Mouse (Mus musculus) forebrain, embryonic 16.5 days (tissue): ENCODE results near the gene Letmd1. TPM values are rescaled to one million over a fixed set of nuclear protein-coding genes. Genes with fewer than 3 reads are reported as not detected.

ENCODE experiments used
- ATAC-seq: fragments of 200-750 bp; cut with Nextera tagmentation; 2 replicates; pipeline ENCODE4 v1.8.0; 2017; ENCODE audit warnings: mild to moderate bottlenecking, moderate library complexity
- H3K27ac ChIP-seq: fragments of 300-500 bp; sonication (generic); 2 replicates; pipeline ENCODE4 v1.5.1; 2014; ENCODE audit warnings: low read length, control low read depth
- H3K27me3 ChIP-seq: fragments of 300-500 bp; sonication (generic); replicated peaks from 2 replicates; pipeline ENCODE4 v1.6.1; 2014; ENCODE audit warnings: low read length; ENCODE audit not compliant: control insufficient read depth, insufficient read depth
- H3K36me3 ChIP-seq: fragments of 300-500 bp; sonication (generic); 2 replicates; pipeline ENCODE4 v1.6.1; 2014; ENCODE audit not compliant: control insufficient read depth, insufficient read depth
- H3K4me1 ChIP-seq: fragments of 300-500 bp; sonication (generic); replicated peaks from 2 replicates; pipeline ENCODE4 v1.6.1; 2014; ENCODE audit warnings: low read length; ENCODE audit not compliant: control insufficient read depth, insufficient read depth
- H3K4me2 ChIP-seq: fragments of 300-500 bp; sonication (generic); 2 replicates; pipeline ENCODE4 v1.6.1; 2014; ENCODE audit warnings: mild to moderate bottlenecking, low read length, control low read depth
- H3K4me3 ChIP-seq: fragments of 300-500 bp; sonication (generic); replicated peaks from 2 replicates; pipeline ENCODE4 v1.5.1; 2014; ENCODE audit warnings: mild to moderate bottlenecking, low read length, control low read depth
- H3K9ac ChIP-seq: fragments of 300-500 bp; sonication (generic); replicated peaks from 2 replicates; pipeline ENCODE4 v1.6.1; 2014; ENCODE audit warnings: low read depth, low read length, control low read depth
- H3K9me3 ChIP-seq: fragments of 300-500 bp; sonication (generic); 2 replicates; pipeline ENCODE4 v1.6.1; 2016; ENCODE audit warnings: low read length; ENCODE audit not compliant: control insufficient read depth
- WGBS: fragments of 180-500 bp; shearing (Covaris S2); extraction: QIAGEN DNeasy Blood & Tissue Kit; methylation state at CpG from one replicate; pipeline ENCODE4 v1.1.7; 2014; 5-methylcytosine and 5-hydroxymethylcytosine counted together
- polyA plus RNA-seq: library from polyadenylated mRNA; unstranded; fragments of >200 nt; fragmentation: Nextera tagmentation; extraction: Ambion mirVana; gene quantifications from 2 replicates; pipeline ENCODE4 v1.2.1, GENCODE M21; 2015

Letmd1 gene
- polyA plus RNA-seq, 1 experiment from 2014 or later: 58.7 TPM

- peak within 1 kb of the TSS; percentile 88 for H3K4me3 ChIP-seq
- WGBS: 22% methylated on average over 17 of the region's 17 CpGs
- peak within 1 kb of the TSS; percentile 74 for H3K4me2 ChIP-seq
- ATAC-seq: no peak
- no peaks in the 10 kb centered on the region for H3K36me3 ChIP-seq
- peaks cover 27% of the 10 kb centered on the region for H3K4me1 ChIP-seq
- no peak within 1 kb of the TSS for H3K27ac ChIP-seq
- H3K9ac ChIP-seq: no peak within 1 kb of the TSS
- no peaks in the 10 kb centered on the region for H3K9me3 ChIP-seq
- peaks cover 27% of the 10 kb centered on the region for H3K27me3 ChIP-seq
Observed at GRCm38 (mm10) chr15:100424396-100425122, 44.3 kb upstream of the Letmd1 start, which contains the start of gene Slc11a2. Gene Slc11a2 (minus strand): TSS chr15:100425072.

- Histone ChIP-seq H3K4me1 (peaks cover 7% of the 10 kb centered on the region; the same call in 1 of the 2 replicates), H3K27me3 (peaks cover 26% of the 10 kb centered on the region), H3K36me3 (no peaks in the 10 kb centered on the region), H3K27ac (no peak overlapping the region), H3K4me2 (no peak overlapping the region), H3K9me3 (no peaks in the 10 kb centered on the region), H3K9ac (no peak overlapping the region), H3K4me3 (no peak overlapping the region)
- WGBS: 86% methylated on average over 13 of the region's 13 CpGs
- no peak for ATAC-seq
Observed at GRCm38 (mm10) chr15:100428296-100428905, 40.4 kb upstream of the Letmd1 start.

GRCm38 (mm10) chr15:100429959-100430565, 38.8 kb upstream of the Letmd1 start:
- no peak overlapping the region for H3K4me2 ChIP-seq
- no peak overlapping the region for H3K27ac ChIP-seq
- H3K9me3 ChIP-seq: no peaks in the 10 kb centered on the region
- WGBS: 67% methylated on average over 11 of the region's 11 CpGs
- no peak overlapping the region for H3K4me3 ChIP-seq
- H3K9ac ChIP-seq: no peak overlapping the region
- ATAC-seq: 0 out of 2 replicates have a peak, but pooled peaks have one; percentile 20
- H3K4me1 ChIP-seq: no peaks in the 10 kb centered on the region
- H3K27me3 ChIP-seq: peaks cover 11% of the 10 kb centered on the region
- no peaks in the 10 kb centered on the region for H3K36me3 ChIP-seq

- no peaks in the 10 kb centered on the region for H3K9me3 ChIP-seq
- no peaks in the 10 kb centered on the region for H3K4me1 ChIP-seq
- H3K4me3 ChIP-seq: no peak overlapping the region
- no peak overlapping the region for H3K9ac ChIP-seq
- no peak overlapping the region for H3K27ac ChIP-seq
- H3K27me3 ChIP-seq: no peaks in the 10 kb centered on the region
- no peaks in the 10 kb centered on the region for H3K36me3 ChIP-seq
- ATAC-seq: no peak
- WGBS: 72% methylated on average over 4 of the region's 4 CpGs
- no peak overlapping the region for H3K4me2 ChIP-seq
Observed at GRCm38 (mm10) chr15:100433234-100433633, 35.6 kb upstream of the Letmd1 start.

GRCm38 (mm10) chr15:100436112-100436511, 32.7 kb upstream of the Letmd1 start:
- Histone ChIP-seq H3K27me3 (no peaks in the 10 kb centered on the region), H3K36me3 (no peaks in the 10 kb centered on the region), H3K27ac (no peak overlapping the region), H3K4me3 (no peak overlapping the region), H3K4me2 (no peak overlapping the region), H3K9ac (no peak overlapping the region), H3K4me1 (no peaks in the 10 kb centered on the region), H3K9me3 (no peaks in the 10 kb centered on the region)
- no peak for ATAC-seq
- 92% methylated on average over 4 of the region's 4 CpGs for WGBS

GRCm38 (mm10) chr15:100436518-100436917, 32.3 kb upstream of the Letmd1 start:
- ATAC-seq: no peak
- 66% methylated on average over 10 of the region's 10 CpGs for WGBS
- no peaks in the 10 kb centered on the region for H3K4me1 ChIP-seq

GRCm38 (mm10) chr15:100443126-100443922, 25.5 kb upstream of the Letmd1 start:
- H3K27ac ChIP-seq: peak overlapping the region; percentile 74
- 8% methylated on average over 20 of the region's 31 CpGs for WGBS
- no peaks in the 10 kb centered on the region for H3K27me3 ChIP-seq
- no peaks in the 10 kb centered on the region for H3K9me3 ChIP-seq
- peak overlapping the region; percentile 48 for H3K4me3 ChIP-seq
- peaks cover 10% of the 10 kb centered on the region for H3K4me1 ChIP-seq
- peak; percentile 99 for ATAC-seq
- H3K36me3 ChIP-seq: no peaks in the 10 kb centered on the region
- H3K4me2 ChIP-seq: peak overlapping the region; percentile 59
- peak overlapping the region; percentile 63 for H3K9ac ChIP-seq

More at GRCm38 (mm10) chr15:100436518-100436917, 32.3 kb upstream of the Letmd1 start:
- H3K36me3 ChIP-seq: no peaks in the 10 kb centered on the region
- no peak overlapping the region for H3K4me2 ChIP-seq
- no peak overlapping the region for H3K4me3 ChIP-seq
- no peaks in the 10 kb centered on the region for H3K9me3 ChIP-seq
- no peak overlapping the region for H3K27ac ChIP-seq
- no peaks in the 10 kb centered on the region for H3K27me3 ChIP-seq
- no peak overlapping the region for H3K9ac ChIP-seq

- Histone ChIP-seq H3K4me2 (no peak overlapping the region), H3K27me3 (no peaks in the 10 kb centered on the region), H3K36me3 (no peaks in the 10 kb centered on the region), H3K4me3 (no peak overlapping the region), H3K4me1 (peaks cover 16% of the 10 kb centered on the region), H3K27ac (no peak overlapping the region), H3K9ac (no peak overlapping the region), H3K9me3 (no peaks in the 10 kb centered on the region)
- WGBS: 78% methylated on average over 2 of the region's 2 CpGs
- ATAC-seq: no peak
Observed at GRCm38 (mm10) chr15:100446887-100447286, 21.9 kb upstream of the Letmd1 start.

GRCm38 (mm10) chr15:100448572-100448971, 20.3 kb upstream of the Letmd1 start:
- Histone ChIP-seq H3K36me3 (no peaks in the 10 kb centered on the region), H3K4me1 (peaks cover 13% of the 10 kb centered on the region), H3K4me3 (no peak overlapping the region), H3K9me3 (no peaks in the 10 kb centered on the region), H3K9ac (no peak overlapping the region), H3K27ac (no peak overlapping the region), H3K4me2 (no peak overlapping the region), H3K27me3 (no peaks in the 10 kb centered on the region)
- WGBS: 75% methylated on average over 4 of the region's 4 CpGs
- no peak for ATAC-seq
